11 mouse cellular contexts compared by ENCODE assay signal in the genomic region with DNA sequence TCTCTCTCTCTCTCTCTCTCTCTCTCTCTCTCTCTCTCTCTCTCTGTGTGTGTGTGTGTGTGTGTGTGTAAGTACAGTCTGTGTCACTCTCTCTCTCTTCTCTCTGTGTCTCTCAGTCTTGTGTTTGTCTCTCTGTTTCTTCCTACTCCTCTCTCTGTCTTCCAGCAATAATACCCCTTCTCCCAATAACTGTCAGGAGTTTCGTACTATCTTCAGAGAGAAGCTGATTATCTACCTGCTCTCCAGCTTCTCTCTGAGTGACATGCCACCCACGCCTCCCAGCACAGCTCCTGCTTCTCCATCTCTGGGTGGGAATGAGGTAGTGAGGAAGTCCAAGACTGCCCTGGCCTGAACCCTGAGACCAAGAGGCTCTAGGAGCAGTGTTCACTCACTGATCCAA. TPM values are rescaled to one million over a fixed set of nuclear protein-coding genes. Genes with fewer than 3 reads are reported as not detected.
A peak's percentile ranks its signal among the peaks of the same experiment; 100 is the strongest.
DNase-seq lines count a peak whose midpoint lies in the region; ATAC-seq lines count a peak whose summit lies in the region.
"Had no signal": no experiment of that assay in that cellular context is flagged by ENCODE, and none has a peak within 500 bp of the region (broad histone marks: within the 10 kb centered on the region; RNA-seq: fewer than 3 reads in every experiment).

Gene Grm5 (plus strand): TSS at position 301 of the 400 bp plus-strand sequence.

- DNase-seq in lung, postnatal 14 days: no peak
- DNase-seq in left cerebral cortex, adult 8-10 months (ENCODE audit: low spot score in 2 of 2): no peak
- no peak for DNase-seq in embryo, embryonic 9.5 days (ENCODE audit: extremely low spot score)
- no peak for DNase-seq in adrenal gland, postnatal 10 days
- DNase-seq: lung, adult 2 months had no signal

- 16% methylated on average over 2 of the region's 2 CpGs for WGBS in lung, embryonic 15.5 days
- 18% methylated on average over 2 of the region's 2 CpGs for WGBS in forebrain, embryonic 15.5 days
- WGBS in neural tube, embryonic 13.5 days: 12% methylated on average over 2 of the region's 2 CpGs

- 0 out of 2 replicates have a peak, but pooled peaks cover 6% of the 10 kb centered on the region for H3K4me1 ChIP-seq in lung, embryonic 15.5 days
- peaks cover 4% of the 10 kb centered on the region; the same call in 1 of the 2 replicates for H3K4me1 ChIP-seq in forebrain, embryonic 15.5 days
- H3K4me1 ChIP-seq in neural tube, embryonic 13.5 days (replicated peaks): 0 out of 2 replicates have a peak, but pooled peaks cover 12% of the 10 kb centered on the region

- H3K4me3 ChIP-seq in lung, embryonic 15.5 days: peak within 1 kb of the TSS; percentile 16; the same call in 1 of the 2 replicates
- H3K4me3 ChIP-seq in forebrain, embryonic 15.5 days: peak within 1 kb of the TSS; percentile 57
- H3K4me3 ChIP-seq in neural tube, embryonic 13.5 days: peak within 1 kb of the TSS; percentile 48
- H3K4me3 ChIP-seq: gastrocnemius, adult 2 months had no signal

- peak; percentile 42; the same call in 1 of the 2 replicates for ATAC-seq in lung, embryonic 15.5 days (ENCODE audit: borderline replicate concordance, extremely low read depth, low FRiP score, low TSS enrichment)
- peak; percentile 2; the same call in 1 of the 2 replicates for ATAC-seq in forebrain, embryonic 15.5 days (replicated peaks)
- ATAC-seq in neural tube, embryonic 13.5 days (ENCODE audit: low read depth): peak; percentile 28; the same call in 1 of the 2 replicates
- no peak for ATAC-seq in megakaryocyte-erythroid progenitor cell, adult 5-6 weeks (replicated peaks; ENCODE audit: low FRiP score, low TSS enrichment, poor library complexity, severe bottlenecking)

- peaks cover 20% of the 10 kb centered on the region for H3K27me3 ChIP-seq in lung, embryonic 15.5 days
- H3K27me3 ChIP-seq in forebrain, embryonic 15.5 days: no peaks in the 10 kb centered on the region
- H3K27me3 ChIP-seq in neural tube, embryonic 13.5 days: peaks cover 17% of the 10 kb centered on the region; the same call in 1 of the 2 replicates

- H3K36me3 ChIP-seq in lung, embryonic 15.5 days: no peaks in the 10 kb centered on the region
- H3K36me3 ChIP-seq in forebrain, embryonic 15.5 days: no peaks in the 10 kb centered on the region
- H3K36me3 ChIP-seq in neural tube, embryonic 13.5 days: no peaks in the 10 kb centered on the region

- no peak within 1 kb of the TSS for H3K9ac ChIP-seq in lung, embryonic 15.5 days
- peak within 1 kb of the TSS; percentile 65 for H3K9ac ChIP-seq in forebrain, embryonic 15.5 days (replicated peaks)
- H3K9ac ChIP-seq in neural tube, embryonic 13.5 days: peak within 1 kb of the TSS; percentile 78

- no peaks in the 10 kb centered on the region for H3K9me3 ChIP-seq in lung, embryonic 15.5 days
- H3K9me3 ChIP-seq in forebrain, embryonic 15.5 days: no peaks in the 10 kb centered on the region
- no peaks in the 10 kb centered on the region for H3K9me3 ChIP-seq in neural tube, embryonic 13.5 days

- no peak within 1 kb of the TSS for H3K27ac ChIP-seq in lung, embryonic 15.5 days
- H3K27ac ChIP-seq in forebrain, embryonic 15.5 days (replicated peaks): peak within 1 kb of the TSS; percentile 82
- peak within 1 kb of the TSS; percentile 88 for H3K27ac ChIP-seq in neural tube, embryonic 13.5 days (replicated peaks)
- H3K27ac ChIP-seq: gastrocnemius, adult 2 months had no signal

- H3K4me2 ChIP-seq in lung, embryonic 15.5 days: peak within 1 kb of the TSS; percentile 40
- H3K4me2 ChIP-seq in forebrain, embryonic 15.5 days (replicated peaks): peak within 1 kb of the TSS; percentile 72
- H3K4me2 ChIP-seq in neural tube, embryonic 13.5 days: peak within 1 kb of the TSS; percentile 64

RNA-seq across cellular contexts. Expression of gene Grm5, which starts in this region (rescaled TPM):
- polyA plus RNA-seq in lung, embryonic 15.5 days (2015; fragmentation: Nextera tagmentation; extraction: Ambion mirVana): 0.04 and 0.08 TPM in 2 replicates
- polyA plus RNA-seq in forebrain, embryonic 15.5 days (2015; fragmentation: Nextera tagmentation; extraction: Ambion mirVana): 25.8 and 31.1 TPM in 2 replicates
- 100 to 1,000 TPM; 185 to 213 (median 195) TPM for total RNA-seq in left cerebral cortex, adult 8-10 months (2022)
- polyA plus RNA-seq in neural tube, embryonic 13.5 days (2015; fragmentation: Nextera tagmentation; extraction: Ambion mirVana): 25.1 and 26.7 TPM in 2 replicates
- total RNA-seq in adrenal gland, postnatal 10 days (2021): under 1 TPM; 0.06 to 0.18 TPM
- total RNA-seq in megakaryocyte-erythroid progenitor cell, adult 5-6 weeks (2014; fragmentation: Nextera tagmentation): not detected in 2 replicates
- not detected in 2 replicates for total RNA-seq in megakaryocyte-erythroid progenitor cell, adult 5-6 weeks (2017)
- total RNA-seq: gastrocnemius, adult 2 months had no signal
- polyA plus RNA-seq: small intestine, adult 2 months had no signal

Comparison
In these comparisons a context has a peak if more than half of its experiments do, and no peak if none do; other contexts are left out.
1. RNA of gene Grm5 (total RNA-seq): 185 to 213 TPM in left cerebral cortex, adult 8-10 months; 0.06 to 0.18 TPM in adrenal gland, postnatal 10 days and not detected in megakaryocyte-erythroid progenitor cell, adult 5-6 weeks; every median in the first group is over 100 times any median in the second.
2. RNA of gene Grm5 (polyA plus RNA-seq): 25.8 to 31.1 TPM in forebrain, embryonic 15.5 days and 25.1 to 26.7 TPM in neural tube, embryonic 13.5 days; 0.04 to 0.08 TPM in lung, embryonic 15.5 days; every median in the first group is over 10 times any median in the second.
3. Peak in ATAC-seq, H3K4me3 ChIP-seq and H3K4me2 ChIP-seq in lung, embryonic 15.5 days; RNA of the gene not detected or under 1 TPM.
4. Peak in every context shown above with its lines, with median percentiles within 50 percentile points of each other: H3K4me2 ChIP-seq and H3K4me3 ChIP-seq.